Mouse (Mus musculus) ZHBTc4 (cell line): ENCODE results near the gene 4833439L19Rik.
A peak's percentile ranks its signal among the peaks of the same experiment; 100 is the strongest.

Source experiments
- DNase-seq: peaks from one replicate; pipeline ENCODE4 v3.0.0-alpha.2; 2011; ENCODE audit warnings: low read depth, low spot score

Gene 4833439L19Rik

GRCm38 (mm10) chr13:54582126-54582525 is 16.9 kb upstream of the 4833439L19Rik start:
- DNase-seq, result no peak

DNA sequence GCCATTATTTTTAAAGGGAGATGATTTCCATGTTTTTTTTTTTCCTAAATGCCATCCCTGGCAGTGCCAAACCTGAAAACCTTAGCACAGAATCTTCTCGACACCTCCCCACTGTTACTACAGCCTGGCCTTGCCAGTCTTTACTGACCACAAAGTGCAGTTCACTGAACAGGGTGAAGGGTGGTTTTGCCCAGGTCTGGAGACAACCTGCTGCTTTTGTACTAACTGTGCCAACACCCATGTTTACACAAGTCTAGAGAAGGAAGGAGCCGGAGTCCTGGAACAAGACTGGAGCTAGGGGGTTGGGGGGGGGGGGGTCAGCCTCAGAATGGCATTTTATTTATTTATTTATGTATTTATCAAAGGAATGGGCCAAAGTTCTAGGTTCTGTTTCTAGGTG is 16.1 kb upstream of the 4833439L19Rik start:
- no peak for DNase-seq

DNA sequence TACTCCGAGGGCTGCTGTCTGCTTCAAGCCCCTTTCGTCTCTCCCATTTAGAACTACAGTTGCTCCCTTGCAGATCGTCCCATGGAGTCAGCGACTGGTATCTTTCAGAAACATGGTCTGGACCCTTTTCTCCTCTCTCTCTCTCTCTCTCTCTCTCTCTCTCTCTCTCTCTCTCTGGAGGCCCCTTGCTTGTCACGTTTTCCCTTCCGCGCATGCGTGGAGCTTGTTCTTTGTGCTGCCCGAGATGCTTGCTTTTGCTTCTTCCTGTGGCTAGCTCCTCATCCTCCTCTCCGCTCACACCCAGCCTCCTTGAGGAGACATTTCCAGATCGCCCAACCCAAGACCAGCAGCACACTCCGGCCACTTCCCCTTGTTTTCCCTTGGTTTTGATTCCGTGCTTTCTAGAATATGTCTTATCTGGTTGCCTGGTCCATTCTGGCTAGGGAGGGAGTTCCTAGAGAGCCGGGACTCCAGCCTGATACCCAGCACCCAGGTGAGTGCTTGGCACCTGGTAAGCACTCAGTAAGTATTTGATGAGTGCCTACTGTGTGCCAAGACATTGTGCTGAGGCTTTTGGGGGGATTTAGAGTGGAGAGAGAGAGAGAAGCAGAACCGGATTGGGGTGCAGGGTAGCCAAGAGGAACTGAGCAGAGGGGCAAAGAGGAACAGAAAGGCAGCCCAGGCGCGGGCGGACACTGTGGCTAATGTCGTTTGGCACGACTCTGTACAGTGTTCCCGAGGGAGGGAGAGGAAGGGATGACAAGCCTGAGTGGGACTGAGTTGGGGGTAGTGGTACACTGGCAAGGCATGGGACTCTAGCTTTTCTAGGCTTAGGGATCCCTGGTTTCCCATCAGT is 12.6 kb upstream of the 4833439L19Rik start:
- peak; percentile 52 for DNase-seq

- no peak for DNase-seq
Measured at GRCm38 (mm10) chr13:54575489-54575888, 10.3 kb upstream of the 4833439L19Rik start.

- peak; percentile 79 for DNase-seq
Measured at GRCm38 (mm10) chr13:54574854-54575481, 9.7 kb upstream of the 4833439L19Rik start, which contains the start of gene Arl10. Gene Arl10 (plus strand): TSS chr13:54575015.

DNA sequence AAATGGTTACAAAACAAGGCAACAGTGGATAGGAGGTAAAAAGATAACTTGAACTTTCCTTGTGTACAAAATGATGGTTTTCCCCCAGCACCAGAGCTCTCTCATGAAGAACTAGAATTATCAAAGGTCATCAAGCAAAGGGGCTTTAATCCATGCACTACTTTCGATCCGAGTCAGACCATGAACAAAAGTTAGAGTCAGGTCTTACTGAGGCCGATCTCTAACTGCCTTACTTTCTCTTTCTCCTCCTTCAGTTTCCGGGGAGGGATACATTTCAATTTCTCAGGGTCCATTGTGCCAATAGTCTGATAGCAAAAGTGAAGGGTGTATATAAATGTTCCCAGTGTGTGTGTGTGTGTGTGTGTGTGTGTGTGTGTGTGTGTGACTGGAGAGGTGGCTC is 7.4 kb upstream of the 4833439L19Rik start:
- no peak for DNase-seq

GRCm38 (mm10) chr13:54571637-54572036 is 6.4 kb upstream of the 4833439L19Rik start:
- no peak for DNase-seq

- DNase-seq, result no peak
Measured at GRCm38 (mm10) chr13:54570736-54571135, 5.5 kb upstream of the 4833439L19Rik start.

GRCm38 (mm10) chr13:54569282-54569681 is 4.0 kb upstream of the 4833439L19Rik start:
- peak; percentile 60 for DNase-seq

- DNase-seq, result peak; percentile 83
Measured at GRCm38 (mm10) chr13:54568380-54568779, 3.1 kb upstream of the 4833439L19Rik start.

DNA sequence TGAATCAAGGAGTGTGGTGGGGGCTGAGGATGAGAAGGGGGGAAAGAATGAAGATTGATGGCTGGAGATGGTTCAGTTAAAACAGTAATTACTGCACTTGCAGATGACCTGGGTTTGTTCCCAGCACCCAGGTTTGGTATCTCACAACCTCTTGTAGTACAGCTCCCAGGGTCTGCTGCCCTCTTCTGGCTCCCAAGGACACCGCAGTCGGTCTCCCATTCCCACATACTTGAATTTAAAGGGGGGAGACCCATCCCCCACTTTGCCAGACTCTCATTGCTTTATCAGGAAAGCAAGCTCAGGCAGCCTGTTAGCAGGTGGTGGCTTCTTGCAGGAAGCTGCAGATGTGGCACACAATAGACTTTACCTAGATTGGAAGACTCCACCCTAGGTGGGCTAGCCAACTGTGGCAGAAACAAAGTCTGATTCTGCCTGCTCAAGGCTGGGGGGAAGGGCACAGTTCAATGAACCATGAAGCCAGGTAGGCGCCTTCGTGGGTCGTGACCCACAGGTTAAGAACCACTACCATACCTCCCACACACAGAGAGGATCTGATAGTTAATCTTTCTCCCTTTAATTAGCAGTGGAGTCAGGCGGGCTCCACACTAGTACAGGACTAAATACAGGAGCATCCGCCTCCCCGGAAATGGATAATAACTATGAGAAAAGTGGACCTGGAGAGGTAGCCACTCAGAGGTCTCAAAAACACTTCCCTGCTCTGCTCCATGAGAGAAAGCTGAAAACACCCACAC is 535 bp upstream of the 4833439L19Rik start:
- peak; percentile 91 for DNase-seq

DNA sequence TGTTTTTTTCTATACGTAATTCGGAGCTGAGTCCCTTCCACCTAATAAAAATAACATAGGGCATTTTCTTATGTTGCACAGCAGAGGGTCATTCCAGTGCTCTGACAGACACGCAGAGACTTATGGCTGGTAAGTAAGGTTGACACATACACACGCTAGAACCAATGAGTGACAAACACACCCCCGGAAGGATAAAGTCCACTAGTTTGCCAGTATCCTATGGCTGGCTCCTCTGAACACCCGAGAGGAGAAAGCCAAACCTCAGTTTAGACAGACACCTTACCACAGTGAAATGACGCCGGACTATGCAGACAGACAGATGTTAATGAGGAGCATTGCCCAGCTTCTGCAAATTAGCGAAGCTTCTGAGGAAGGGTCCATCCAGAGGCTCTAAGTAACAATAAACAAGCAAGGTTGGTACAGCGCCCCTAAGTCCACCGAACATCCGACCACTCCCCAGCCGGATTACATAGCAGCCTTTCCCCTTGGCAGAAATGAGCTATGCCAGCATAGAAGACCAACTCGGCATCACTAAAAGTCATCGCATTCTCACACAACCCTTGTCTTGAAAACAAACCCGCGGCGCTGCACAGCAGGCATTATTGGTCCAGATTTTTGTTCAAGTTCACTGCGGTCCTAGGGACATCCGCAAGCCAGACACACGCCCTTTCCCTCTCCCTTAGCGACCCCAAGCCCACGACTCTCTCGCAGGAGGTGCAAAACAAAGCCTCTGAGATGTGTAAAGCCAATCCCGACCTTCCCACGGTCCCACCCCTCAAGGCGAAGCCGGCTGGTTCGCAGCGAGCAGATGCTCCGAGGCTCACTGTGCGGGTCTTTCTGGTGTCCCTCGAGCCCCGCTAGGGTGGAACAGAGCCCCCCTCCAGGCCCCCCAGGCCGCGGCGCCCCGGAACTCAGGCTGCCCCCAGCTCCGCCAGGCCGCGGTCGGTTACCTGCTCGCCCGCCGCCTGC is 719 bp downstream of the 4833439L19Rik start:
- DNase-seq, result peak; percentile 45

- DNase-seq, result no peak
Measured at GRCm38 (mm10) chr13:54562562-54562961, 2.7 kb downstream of the 4833439L19Rik start.

- DNase-seq, result no peak
Measured at GRCm38 (mm10) chr13:54560608-54561007, 4.6 kb downstream of the 4833439L19Rik start.

- no peak for DNase-seq
Measured at GRCm38 (mm10) chr13:54559656-54560055, 5.6 kb downstream of the 4833439L19Rik start.

DNA sequence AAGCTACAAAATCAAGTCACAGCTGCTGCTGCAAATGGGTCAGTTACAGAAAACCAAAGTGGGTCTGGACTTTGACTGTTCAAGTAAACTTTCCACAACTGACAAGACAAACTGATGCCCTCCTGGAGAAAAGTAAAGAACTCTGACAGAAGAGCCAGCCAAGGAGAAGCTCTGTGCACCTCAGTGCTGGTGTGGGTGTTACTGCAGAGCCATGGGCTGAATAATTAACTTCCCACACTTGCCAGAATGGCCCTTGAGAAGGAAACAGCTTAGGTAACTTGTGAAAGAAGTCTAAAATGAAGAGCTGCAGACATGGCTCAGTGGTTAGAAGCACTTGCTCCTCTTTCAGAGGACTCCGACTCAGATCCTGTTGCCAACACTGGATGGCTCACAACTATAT is 7.6 kb downstream of the 4833439L19Rik start:
- DNase-seq, result no peak

DNA sequence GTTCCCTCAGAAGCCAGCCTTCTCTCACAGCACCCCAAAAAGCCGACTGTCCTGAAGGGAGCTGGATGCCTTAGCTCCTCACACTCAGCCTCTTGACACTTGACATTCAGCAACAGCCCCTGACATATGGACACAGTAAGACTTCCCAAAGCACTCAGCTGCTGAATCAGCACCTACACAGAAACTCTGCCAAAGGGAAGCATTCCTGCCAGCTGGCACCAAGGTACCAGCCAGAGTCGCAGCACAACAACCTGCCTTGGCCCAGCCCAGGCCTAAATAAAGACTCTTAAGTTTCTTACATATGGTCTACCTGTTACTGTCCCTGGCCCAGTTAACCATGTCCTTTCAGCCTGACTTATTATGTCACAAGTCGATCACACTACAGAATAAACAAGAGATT is 8.4 kb downstream of the 4833439L19Rik start:
- DNase-seq, result no peak

GRCm38 (mm10) chr13:54556176-54556575 is 9.1 kb downstream of the 4833439L19Rik start:
- DNase-seq, result no peak

GRCm38 (mm10) chr13:54548036-54548435 is 17.2 kb downstream of the 4833439L19Rik start:
- no peak for DNase-seq

DNA sequence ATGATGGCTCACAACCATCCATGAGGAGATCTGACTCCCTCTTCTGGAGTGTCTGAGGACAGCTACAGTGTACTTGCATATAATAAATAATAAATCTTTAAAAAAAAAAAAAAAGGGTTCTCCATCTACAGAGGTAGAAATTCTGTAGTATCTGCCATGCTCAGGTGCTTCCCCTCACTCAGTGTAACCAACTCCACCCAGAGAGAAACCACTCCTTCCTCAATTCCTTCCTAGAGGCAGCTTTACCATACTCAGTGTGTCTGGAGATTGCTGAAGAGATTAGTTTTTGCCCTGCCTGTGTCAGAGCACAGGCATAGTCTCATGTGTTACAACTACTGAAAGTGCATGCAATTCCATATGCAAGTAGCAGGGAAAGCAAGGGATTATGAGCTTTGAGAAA is 33.1 kb downstream of the 4833439L19Rik start:
- no peak for DNase-seq

- DNase-seq, result no peak
Measured at GRCm38 (mm10) chr13:54527140-54527539, 38.1 kb downstream of the 4833439L19Rik start.
